Mouse (Mus musculus): ENCODE results near the gene Poglut1. TPM values are rescaled to one million over a fixed set of nuclear protein-coding genes. Genes with fewer than 3 reads are reported as not detected.

Poglut1 gene
- polyA plus RNA-seq, 1 experiment from 2014 or later, result 7.6 TPM

Other genes starting within 250 kb of the Poglut1 start
- gene Maats1, start 208.1 kb downstream of the Poglut1 start, polyA plus RNA-seq (2015; fragmentation: Nextera tagmentation; extraction: Ambion mirVana), result 0.03 and 0.05 TPM in 2 replicates
- 202 and 255 TPM in 2 replicates for gene Cox17, start 203.3 kb downstream of the Poglut1 start, polyA plus RNA-seq (2015; fragmentation: Nextera tagmentation; extraction: Ambion mirVana)
- gene Gm21987, start 203.2 kb downstream of the Poglut1 start, polyA plus RNA-seq (2015; fragmentation: Nextera tagmentation; extraction: Ambion mirVana), result not detected in 2 replicates
- 22.8 and 23.6 TPM in 2 replicates for gene Popdc2, start 188.0 kb downstream of the Poglut1 start, polyA plus RNA-seq (2015; fragmentation: Nextera tagmentation; extraction: Ambion mirVana)
- 27.2 and 30.5 TPM in 2 replicates for gene Pla1a, start 117.1 kb downstream of the Poglut1 start, polyA plus RNA-seq (2015; fragmentation: Nextera tagmentation; extraction: Ambion mirVana)
- gene Adprh, start 97.6 kb downstream of the Poglut1 start, polyA plus RNA-seq (2015; fragmentation: Nextera tagmentation; extraction: Ambion mirVana), result 29.4 and 32.4 TPM in 2 replicates
- 0.21 and 0.28 TPM in 2 replicates for gene Cd80, start 94.7 kb downstream of the Poglut1 start, polyA plus RNA-seq (2015; fragmentation: Nextera tagmentation; extraction: Ambion mirVana)
- gene Timmdc1, start 27.6 kb downstream of the Poglut1 start, polyA plus RNA-seq (2015; fragmentation: Nextera tagmentation; extraction: Ambion mirVana), result 10.2 and 12.4 TPM in 2 replicates
- gene Tmem39a, start 8.4 kb upstream of the Poglut1 start, polyA plus RNA-seq (2015; fragmentation: Nextera tagmentation; extraction: Ambion mirVana), result 31.4 and 38.1 TPM in 2 replicates
- 1.5 and 1.6 TPM in 2 replicates for gene Arhgap31, start 163.0 kb upstream of the Poglut1 start, polyA plus RNA-seq (2015; fragmentation: Nextera tagmentation; extraction: Ambion mirVana)
- 3.0 and 3.2 TPM in 2 replicates for gene B4galt4, start 192.0 kb upstream of the Poglut1 start, polyA plus RNA-seq (2015; fragmentation: Nextera tagmentation; extraction: Ambion mirVana)